Mouse (Mus musculus) embryonic fibroblast, embryonic 13.5 days (primary cell): ENCODE measurements around the gene Sdhaf1. TPM values are rescaled to one million over a fixed set of nuclear protein-coding genes. Genes with fewer than 3 reads are reported as not detected.
A peak's percentile ranks its signal among the peaks of the same experiment; 100 is the strongest.

Experiments
- H3K27ac ChIP-seq: 2 replicates; pipeline ENCODE4 v1.5.1; 2012; ENCODE audit warnings: low read length, control low read depth, inconsistent platforms; ENCODE audit not compliant: insufficient read depth
- H3K4me1 ChIP-seq: 2 replicates; pipeline ENCODE4 v1.6.1; 2011; ENCODE audit warnings: low read length; ENCODE audit not compliant: control insufficient read depth, insufficient read depth
- H3K4me3 ChIP-seq: 2 replicates; pipeline ENCODE4 v1.5.1; 2011; ENCODE audit warnings: mild to moderate bottlenecking, control low read depth, low read length; ENCODE audit not compliant: insufficient read depth
- CTCF ChIP-seq: IDR thresholded peaks from 2 replicates; pipeline ENCODE4 v1.5.1; 2011; ENCODE audit warnings: mild to moderate bottlenecking, control low read depth, low read length, moderate library complexity, borderline replicate concordance; ENCODE audit not compliant: insufficient read depth
- POLR2A ChIP-seq: IDR thresholded peaks from 2 replicates; pipeline ENCODE4 v1.6.1; 2011; ENCODE audit warnings: low read depth, mild to moderate bottlenecking, control low read depth, low read length, moderate library complexity
- polyA plus RNA-seq: library from polyadenylated mRNA; stranded (reverse); fragments of >200 nt; gene quantifications from 2 replicates; pipeline ENCODE4 v1.2.4, GENCODE M21; 2011; ENCODE audit warnings: low read depth; ENCODE audit not compliant: missing spikeins, insufficient read length

The Sdhaf1 gene
- polyA plus RNA-seq = 6.1 and 6.8 TPM in 2 replicates

- H3K4me1 ChIP-seq = peaks cover 3% of the 10 kb centered on the region; the same call in 1 of the 2 replicates
- peak within 1 kb of the TSS; percentile 60; the same call in 1 of the 2 replicates for H3K27ac ChIP-seq
- no peak for TF ChIP-seq POLR2A
- TF ChIP-seq CTCF = no peak
- H3K4me3 ChIP-seq = peak within 1 kb of the TSS; percentile 43; the same call in 1 of the 2 replicates
These were observed at the start of gene Sdhaf1 for GRCm38 (mm10) chr7:30323795-30324194. TSS of gene Sdhaf1 (minus strand) at chr7:30323895.

- Histone ChIP-seq H3K4me1 (no peaks in the 10 kb centered on the region), H3K4me3 (no peak overlapping the region), H3K27ac (no peak overlapping the region)
- no peak for TF ChIP-seq CTCF
These were observed 43.8 kb upstream of the Sdhaf1 start for GRCm38 (mm10) chr7:30367466-30367865.

- Histone ChIP-seq H3K27ac (no peak overlapping the region), H3K4me3 (peak overlapping the region; percentile 31), H3K4me1 (no peaks in the 10 kb centered on the region)
- no peak for TF ChIP-seq POLR2A
- no peak for TF ChIP-seq CTCF
These were observed 39.6 kb upstream of the Sdhaf1 start for GRCm38 (mm10) chr7:30363344-30363738.

GRCm38 (mm10) chr7:30362652-30363343 lies 39.1 kb upstream of the Sdhaf1 start, which contains the start of gene Lrfn3:
TSS of gene Lrfn3 (minus strand) at chr7:30362772.
- Histone ChIP-seq H3K4me3 (peak within 1 kb of the TSS; percentile 56), H3K4me1 (no peaks in the 10 kb centered on the region), H3K27ac (no peak within 1 kb of the TSS)
- TF ChIP-seq CTCF (no peak), POLR2A (0 out of 2 replicates have a peak, but pooled peaks have one; percentile 25)

- H3K4me3 ChIP-seq = no peak overlapping the region
- H3K4me1 ChIP-seq = no peaks in the 10 kb centered on the region
- no peak overlapping the region for H3K27ac ChIP-seq
- TF ChIP-seq POLR2A (no peak), CTCF (no peak)
These were observed 36.3 kb upstream of the Sdhaf1 start for GRCm38 (mm10) chr7:30360028-30360427.

GRCm38 (mm10) chr7:30359276-30359865 lies 35.7 kb upstream of the Sdhaf1 start:
- Histone ChIP-seq H3K4me1 (no peaks in the 10 kb centered on the region), H3K27ac (no peak overlapping the region), H3K4me3 (no peak overlapping the region)
- TF ChIP-seq CTCF (no peak), POLR2A (no peak)

GRCm38 (mm10) chr7:30358378-30359186 lies 34.9 kb upstream of the Sdhaf1 start:
- Histone ChIP-seq H3K4me1 (no peaks in the 10 kb centered on the region), H3K27ac (no peak overlapping the region), H3K4me3 (no peak overlapping the region)
- TF ChIP-seq POLR2A (no peak), CTCF (no peak)

- no peaks in the 10 kb centered on the region for H3K4me1 ChIP-seq
- no peak overlapping the region for H3K4me3 ChIP-seq
- TF ChIP-seq CTCF = no peak
- TF ChIP-seq POLR2A = no peak
- H3K27ac ChIP-seq = no peak overlapping the region
These were observed 30.4 kb upstream of the Sdhaf1 start for GRCm38 (mm10) chr7:30354059-30354458.

GRCm38 (mm10) chr7:30353279-30353822 lies 29.7 kb upstream of the Sdhaf1 start:
- no peak overlapping the region for H3K4me3 ChIP-seq
- H3K27ac ChIP-seq = no peak overlapping the region
- no peaks in the 10 kb centered on the region for H3K4me1 ChIP-seq
- TF ChIP-seq CTCF (peak; percentile 37; the same call in 1 of the 2 replicates), POLR2A (no peak)

GRCm38 (mm10) chr7:30347828-30348227 lies 24.1 kb upstream of the Sdhaf1 start:
- TF ChIP-seq POLR2A = no peak
- TF ChIP-seq CTCF = peak; percentile 56
- Histone ChIP-seq H3K4me1 (no peaks in the 10 kb centered on the region), H3K27ac (no peak overlapping the region), H3K4me3 (no peak overlapping the region)
